Mouse (Mus musculus): ENCODE measurements around the gene Pafah1b3. TPM values are rescaled to one million over a fixed set of nuclear protein-coding genes. Genes with fewer than 3 reads are reported as not detected.
"Not testable (repeated sequence)": the region's sequence is repeated elsewhere in the genome, so short reads cannot be mapped to it uniquely, and the experiment has no call there.

Pafah1b3 gene
- polyA plus RNA-seq (2014; fragmentation: Nextera tagmentation; extraction: Ambion mirVana) = 630 and 836 TPM in 2 replicates

- WGBS = under 1% methylated on average over 52 of the region's 52 CpGs
- H3K27ac ChIP-seq (replicated peaks; ENCODE audit: low read depth, low read length) = peak within 1 kb of the TSS; percentile 98
- ATAC-seq (ENCODE audit: low FRiP score, low TSS enrichment) = peak; percentile 89
- no peaks in the 10 kb centered on the region for H3K9me3 ChIP-seq (ENCODE audit: control insufficient read depth, low read length)
- peak within 1 kb of the TSS; percentile 97 for H3K9ac ChIP-seq (replicated peaks; ENCODE audit: low read length)
- H3K36me3 ChIP-seq (ENCODE audit: control insufficient read depth, insufficient read depth, low read length) = peaks cover 35% of the 10 kb centered on the region
- peak within 1 kb of the TSS; percentile 81 for H3K4me2 ChIP-seq (ENCODE audit: low read length)
- peak within 1 kb of the TSS; percentile 89 for H3K4me3 ChIP-seq (replicated peaks; ENCODE audit: low read depth, low read length)
- DNase-seq = peak; percentile 97
- no peaks in the 10 kb centered on the region for H3K27me3 ChIP-seq (ENCODE audit: control insufficient read depth, insufficient read depth, low read length)
- peaks cover 13% of the 10 kb centered on the region for H3K4me1 ChIP-seq (ENCODE audit: control insufficient read depth, insufficient read depth, low read length)
Measured at GRCm38 (mm10) chr7:25297454-25298325, at the start of gene Pafah1b3. Pafah1b3 (minus strand) TSS chr7:25297986.

DNA sequence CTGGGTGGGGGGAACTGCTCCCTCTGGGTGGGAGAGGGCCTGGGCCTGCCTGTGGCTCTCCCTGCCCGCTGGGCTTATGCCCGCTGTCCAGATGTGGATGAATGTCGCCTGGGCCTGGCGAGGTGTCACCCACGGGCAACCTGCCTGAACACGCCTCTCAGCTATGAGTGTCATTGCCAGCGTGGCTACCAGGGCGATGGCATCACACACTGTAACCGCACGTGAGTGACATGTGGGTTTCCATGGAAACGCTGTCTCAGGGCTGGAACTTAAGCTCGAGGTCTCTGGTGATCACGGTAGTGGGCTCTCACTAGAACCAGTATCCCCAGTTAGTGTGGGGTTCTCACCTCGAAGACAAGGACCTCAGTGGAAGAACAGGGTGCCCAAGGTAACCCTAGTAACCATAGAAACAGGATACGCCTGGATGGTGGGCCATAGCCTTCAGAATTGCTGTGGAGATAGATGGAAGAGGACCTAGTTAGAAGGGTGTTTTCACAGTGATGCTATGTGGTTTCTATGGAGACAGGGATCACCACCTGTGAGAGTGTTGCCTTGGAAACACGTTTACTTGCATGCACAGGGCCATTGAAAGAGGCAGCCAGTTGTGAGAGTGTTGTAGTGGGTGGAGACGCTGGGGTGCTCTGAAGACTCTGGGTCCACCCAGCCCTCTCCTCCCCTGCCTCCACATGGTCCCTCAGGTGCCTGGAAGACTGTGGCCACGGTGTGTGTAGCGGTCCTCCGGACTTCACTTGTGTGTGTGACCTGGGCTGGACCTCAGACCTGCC, 43.4 kb upstream of the Pafah1b3 start:
- no peak overlapping the region for H3K27ac ChIP-seq (replicated peaks; ENCODE audit: low read depth, low read length)
- H3K4me2 ChIP-seq (ENCODE audit: low read length) = no peak overlapping the region
- ATAC-seq (ENCODE audit: low FRiP score, low TSS enrichment) = no peak
- H3K9ac ChIP-seq (replicated peaks; ENCODE audit: low read length) = no peak overlapping the region
- H3K4me1 ChIP-seq (ENCODE audit: control insufficient read depth, insufficient read depth, low read length) = no peaks in the 10 kb centered on the region
- H3K36me3 ChIP-seq (ENCODE audit: control insufficient read depth, insufficient read depth, low read length) = peaks cover 71% of the 10 kb centered on the region
- 70% methylated on average over 20 of the region's 20 CpGs for WGBS
- DNase-seq = peak; percentile 51
- H3K27me3 ChIP-seq (ENCODE audit: control insufficient read depth, insufficient read depth, low read length) = no peaks in the 10 kb centered on the region
- H3K4me3 ChIP-seq (replicated peaks; ENCODE audit: low read depth, low read length) = no peak overlapping the region
- no peaks in the 10 kb centered on the region for H3K9me3 ChIP-seq (ENCODE audit: control insufficient read depth, low read length)

GRCm38 (mm10) chr7:25339329-25339728, 41.5 kb upstream of the Pafah1b3 start:
- H3K9ac ChIP-seq (replicated peaks; ENCODE audit: low read length) = no peak overlapping the region
- no peaks in the 10 kb centered on the region for H3K9me3 ChIP-seq (ENCODE audit: control insufficient read depth, low read length)
- H3K27me3 ChIP-seq (ENCODE audit: control insufficient read depth, insufficient read depth, low read length) = no peaks in the 10 kb centered on the region
- no peak overlapping the region for H3K27ac ChIP-seq (replicated peaks; ENCODE audit: low read depth, low read length)
- WGBS = 92% methylated on average over 9 of the region's 9 CpGs
- ATAC-seq (ENCODE audit: low FRiP score, low TSS enrichment) (no peak), DNase-seq (no peak)
- H3K4me2 ChIP-seq (ENCODE audit: low read length) = no peak overlapping the region
- H3K4me1 ChIP-seq (ENCODE audit: control insufficient read depth, insufficient read depth, low read length) = no peaks in the 10 kb centered on the region
- H3K4me3 ChIP-seq (replicated peaks; ENCODE audit: low read depth, low read length) = no peak overlapping the region
- peaks cover 78% of the 10 kb centered on the region for H3K36me3 ChIP-seq (ENCODE audit: control insufficient read depth, insufficient read depth, low read length)

DNA sequence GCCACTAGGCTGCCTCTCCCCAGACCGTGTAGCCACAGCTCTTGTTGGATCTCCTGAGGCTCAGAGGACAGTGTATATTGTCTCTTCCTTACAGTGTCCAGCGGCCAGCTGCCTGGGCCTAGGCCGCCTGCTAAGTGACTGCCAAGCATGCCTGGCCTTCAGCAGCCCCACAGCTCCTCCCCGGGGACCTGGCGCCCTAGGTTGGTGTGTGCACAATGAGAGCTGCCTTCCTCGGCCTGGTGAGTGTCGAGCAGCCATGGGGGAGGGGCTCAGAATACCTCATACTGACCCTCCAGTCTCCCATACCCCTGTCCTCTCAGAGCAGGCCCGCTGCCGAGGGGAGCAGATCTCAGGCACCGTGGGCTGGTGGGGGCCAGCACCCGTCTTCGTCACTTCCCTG, 36.7 kb upstream of the Pafah1b3 start:
- no peak for ATAC-seq (ENCODE audit: low FRiP score, low TSS enrichment)

GRCm38 (mm10) chr7:25333596-25334307, 36.0 kb upstream of the Pafah1b3 start:
- Histone ChIP-seq H3K9me3 (ENCODE audit: control insufficient read depth, low read length) (no peaks in the 10 kb centered on the region), H3K27me3 (ENCODE audit: control insufficient read depth, insufficient read depth, low read length) (no peaks in the 10 kb centered on the region), H3K27ac (replicated peaks; ENCODE audit: low read depth, low read length) (no peak overlapping the region), H3K4me1 (ENCODE audit: control insufficient read depth, insufficient read depth, low read length) (no peaks in the 10 kb centered on the region), H3K36me3 (ENCODE audit: control insufficient read depth, insufficient read depth, low read length) (peaks cover 59% of the 10 kb centered on the region), H3K9ac (replicated peaks; ENCODE audit: low read length) (no peak overlapping the region), H3K4me2 (ENCODE audit: low read length) (no peak overlapping the region), H3K4me3 (replicated peaks; ENCODE audit: low read depth, low read length) (no peak overlapping the region)
- no peak; the same call in 1 of the 2 replicates for ATAC-seq (ENCODE audit: low FRiP score, low TSS enrichment)
- 41% methylated on average over 16 of the region's 16 CpGs for WGBS
- DNase-seq = peak; percentile 82

More for the DNA sequence above, 36.7 kb upstream of the Pafah1b3 start:
- Histone ChIP-seq H3K9me3 (ENCODE audit: control insufficient read depth, low read length) (no peaks in the 10 kb centered on the region), H3K36me3 (ENCODE audit: control insufficient read depth, insufficient read depth, low read length) (peaks cover 62% of the 10 kb centered on the region), H3K4me2 (ENCODE audit: low read length) (no peak overlapping the region), H3K27ac (replicated peaks; ENCODE audit: low read depth, low read length) (no peak overlapping the region), H3K9ac (replicated peaks; ENCODE audit: low read length) (no peak overlapping the region), H3K4me1 (ENCODE audit: control insufficient read depth, insufficient read depth, low read length) (no peaks in the 10 kb centered on the region), H3K4me3 (replicated peaks; ENCODE audit: low read depth, low read length) (no peak overlapping the region), H3K27me3 (ENCODE audit: control insufficient read depth, insufficient read depth, low read length) (no peaks in the 10 kb centered on the region)
- no peak for DNase-seq
- 82% methylated on average over 12 of the region's 12 CpGs for WGBS

DNA sequence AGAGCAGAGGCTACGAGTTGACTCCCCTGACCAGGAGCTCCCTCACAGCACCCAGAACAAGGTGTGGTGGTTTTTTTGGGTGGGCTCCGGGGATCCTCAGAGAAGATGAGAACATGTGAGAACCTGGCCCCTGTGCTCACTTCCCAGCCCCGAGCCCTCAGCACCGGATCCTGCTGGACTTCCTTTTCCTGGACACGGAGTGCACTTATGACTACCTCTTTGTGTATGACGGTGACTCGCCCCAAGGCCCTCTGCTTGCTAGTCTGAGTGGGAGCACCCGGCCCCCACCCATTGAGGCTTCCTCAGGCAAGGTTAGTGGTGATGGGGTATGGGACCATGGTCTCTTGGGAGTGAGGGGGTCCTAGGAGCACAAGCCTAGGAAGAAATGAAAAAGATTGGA, 28.4 kb upstream of the Pafah1b3 start:
- no peaks in the 10 kb centered on the region for H3K9me3 ChIP-seq (ENCODE audit: control insufficient read depth, low read length)
- ATAC-seq (ENCODE audit: low FRiP score, low TSS enrichment) = no peak
- DNase-seq = no peak
- peaks cover 28% of the 10 kb centered on the region for H3K36me3 ChIP-seq (ENCODE audit: control insufficient read depth, insufficient read depth, low read length)
- no peaks in the 10 kb centered on the region for H3K27me3 ChIP-seq (ENCODE audit: control insufficient read depth, insufficient read depth, low read length)
- H3K9ac ChIP-seq (replicated peaks; ENCODE audit: low read length) = no peak overlapping the region
- H3K4me3 ChIP-seq (replicated peaks; ENCODE audit: low read depth, low read length) = no peak overlapping the region
- H3K27ac ChIP-seq (replicated peaks; ENCODE audit: low read depth, low read length) = no peak overlapping the region
- H3K4me1 ChIP-seq (ENCODE audit: control insufficient read depth, insufficient read depth, low read length) = peaks cover 7% of the 10 kb centered on the region; the same call in 1 of the 2 replicates
- no peak overlapping the region for H3K4me2 ChIP-seq (ENCODE audit: low read length)
- WGBS = 90% methylated on average over 8 of the region's 8 CpGs

- not testable (repeated sequence) for ATAC-seq (ENCODE audit: low FRiP score, low TSS enrichment); H3K4me3 ChIP-seq (replicated peaks; ENCODE audit: low read depth, low read length); H3K9me3 ChIP-seq (ENCODE audit: control insufficient read depth, low read length); H3K4me1 ChIP-seq (ENCODE audit: control insufficient read depth, insufficient read depth, low read length); H3K27ac ChIP-seq (replicated peaks; ENCODE audit: low read depth, low read length); H3K4me2 ChIP-seq (ENCODE audit: low read length); H3K27me3 ChIP-seq (ENCODE audit: control insufficient read depth, insufficient read depth, low read length); H3K9ac ChIP-seq (replicated peaks; ENCODE audit: low read length); DNase-seq
- peaks cover 20% of the 10 kb centered on the region for H3K36me3 ChIP-seq (ENCODE audit: control insufficient read depth, insufficient read depth, low read length)
- WGBS = 93% methylated on average over 6 of the region's 6 CpGs
Measured at GRCm38 (mm10) chr7:25325431-25325830, 27.6 kb upstream of the Pafah1b3 start.

GRCm38 (mm10) chr7:25323219-25323618, 25.4 kb upstream of the Pafah1b3 start:
- Histone ChIP-seq H3K27me3 (ENCODE audit: control insufficient read depth, insufficient read depth, low read length) (no peaks in the 10 kb centered on the region), H3K36me3 (ENCODE audit: control insufficient read depth, insufficient read depth, low read length) (peaks cover 6% of the 10 kb centered on the region), H3K9me3 (ENCODE audit: control insufficient read depth, low read length) (no peaks in the 10 kb centered on the region), H3K9ac (replicated peaks; ENCODE audit: low read length) (no peak overlapping the region), H3K4me2 (ENCODE audit: low read length) (no peak overlapping the region), H3K4me1 (ENCODE audit: control insufficient read depth, insufficient read depth, low read length) (peaks cover 9% of the 10 kb centered on the region; the same call in 1 of the 2 replicates), H3K4me3 (replicated peaks; ENCODE audit: low read depth, low read length) (no peak overlapping the region), H3K27ac (replicated peaks; ENCODE audit: low read depth, low read length) (no peak overlapping the region)
- ATAC-seq (ENCODE audit: low FRiP score, low TSS enrichment) (no peak), DNase-seq (no peak)
- WGBS = 93% methylated on average over 2 of the region's 2 CpGs
